Mouse (Mus musculus): ENCODE measurements around the gene Zswim7. TPM values are rescaled to one million over a fixed set of nuclear protein-coding genes. Genes with fewer than 3 reads are reported as not detected.

Gene Zswim7
- polyA plus RNA-seq, 1 experiment, result 17.4 TPM

- Histone ChIP-seq H3K4me3 (ENCODE audit: low read depth, low read length) (no peak overlapping the region), H3K27ac (ENCODE audit: insufficient read depth, low read depth, low read length) (no peak overlapping the region), H3K36me3 (ENCODE audit: control insufficient read depth, insufficient read depth, low read length) (peaks cover 6% of the 10 kb centered on the region; the same call in 1 of the 2 replicates), H3K27me3 (ENCODE audit: control insufficient read depth, insufficient read depth, low read length) (no peaks in the 10 kb centered on the region), H3K4me1 (ENCODE audit: control insufficient read depth, insufficient read depth, insufficient read length, low read length) (peaks cover 2% of the 10 kb centered on the region; the same call in 1 of the 2 replicates)
- 74% methylated on average over 5 of the region's 5 CpGs for WGBS
- no peak for TF ChIP-seq POLR2A (IDR thresholded peaks at IDR 0.05; ENCODE audit: low read depth, low read length)
- no peak for TF ChIP-seq CTCF (IDR thresholded peaks at IDR 0.05; ENCODE audit: extremely low read depth, insufficient read length, insufficient replicate concordance, low read depth, low read length)
These were observed 10.3 kb downstream of the Zswim7 start for GRCm38 (mm10) chr11:62270851-62271250.

GRCm38 (mm10) chr11:62269097-62269496 is 12.1 kb downstream of the Zswim7 start:
- H3K27ac ChIP-seq (ENCODE audit: insufficient read depth, low read depth, low read length), result no peak overlapping the region
- TF ChIP-seq POLR2A (IDR thresholded peaks at IDR 0.05; ENCODE audit: low read depth, low read length) (no peak), CTCF (IDR thresholded peaks at IDR 0.05; ENCODE audit: extremely low read depth, insufficient read length, insufficient replicate concordance, low read depth, low read length) (no peak)
- WGBS, result 91% methylated on average over 12 of the region's 12 CpGs
- no peaks in the 10 kb centered on the region for H3K27me3 ChIP-seq (ENCODE audit: control insufficient read depth, insufficient read depth, low read length)
- peaks cover 2% of the 10 kb centered on the region; the same call in 1 of the 2 replicates for H3K4me1 ChIP-seq (ENCODE audit: control insufficient read depth, insufficient read depth, insufficient read length, low read length)
- H3K4me3 ChIP-seq (ENCODE audit: low read depth, low read length), result no peak overlapping the region
- H3K36me3 ChIP-seq (ENCODE audit: control insufficient read depth, insufficient read depth, low read length), result peaks cover 10% of the 10 kb centered on the region; the same call in 1 of the 2 replicates

- WGBS, result 74% methylated on average over 8 of the region's 8 CpGs
These were observed 12.8 kb downstream of the Zswim7 start for GRCm38 (mm10) chr11:62268381-62268780.

GRCm38 (mm10) chr11:62266466-62267214 is 14.5 kb downstream of the Zswim7 start:
- Histone ChIP-seq H3K36me3 (ENCODE audit: control insufficient read depth, insufficient read depth, low read length) (peaks cover 8% of the 10 kb centered on the region; the same call in 1 of the 2 replicates), H3K4me1 (ENCODE audit: control insufficient read depth, insufficient read depth, insufficient read length, low read length) (peaks cover 6% of the 10 kb centered on the region; the same call in 1 of the 2 replicates), H3K4me3 (ENCODE audit: low read depth, low read length) (no peak overlapping the region), H3K27ac (ENCODE audit: insufficient read depth, low read depth, low read length) (no peak overlapping the region), H3K27me3 (ENCODE audit: control insufficient read depth, insufficient read depth, low read length) (no peaks in the 10 kb centered on the region)
- WGBS, result 53% methylated on average over 17 of the region's 17 CpGs
- TF ChIP-seq CTCF (IDR thresholded peaks at IDR 0.05; ENCODE audit: extremely low read depth, insufficient read length, insufficient replicate concordance, low read depth, low read length), result no peak
- TF ChIP-seq POLR2A (IDR thresholded peaks at IDR 0.05; ENCODE audit: low read depth, low read length), result no peak

More at GRCm38 (mm10) chr11:62268381-62268780, 12.8 kb downstream of the Zswim7 start:
- H3K4me3 ChIP-seq (ENCODE audit: low read depth, low read length), result no peak overlapping the region
- peaks cover 10% of the 10 kb centered on the region; the same call in 1 of the 2 replicates for H3K36me3 ChIP-seq (ENCODE audit: control insufficient read depth, insufficient read depth, low read length)
- no peak overlapping the region for H3K27ac ChIP-seq (ENCODE audit: insufficient read depth, low read depth, low read length)
- no peaks in the 10 kb centered on the region for H3K27me3 ChIP-seq (ENCODE audit: control insufficient read depth, insufficient read depth, low read length)
- TF ChIP-seq CTCF (IDR thresholded peaks at IDR 0.05; ENCODE audit: extremely low read depth, insufficient read length, insufficient replicate concordance, low read depth, low read length) (no peak), POLR2A (IDR thresholded peaks at IDR 0.05; ENCODE audit: low read depth, low read length) (no peak)
- H3K4me1 ChIP-seq (ENCODE audit: control insufficient read depth, insufficient read depth, insufficient read length, low read length), result peaks cover 6% of the 10 kb centered on the region; the same call in 1 of the 2 replicates

- no peak for TF ChIP-seq POLR2A (IDR thresholded peaks at IDR 0.05; ENCODE audit: low read depth, low read length)
- TF ChIP-seq CTCF (IDR thresholded peaks at IDR 0.05; ENCODE audit: extremely low read depth, insufficient read length, insufficient replicate concordance, low read depth, low read length), result no peak
- Histone ChIP-seq H3K4me1 (ENCODE audit: control insufficient read depth, insufficient read depth, insufficient read length, low read length) (peaks cover 6% of the 10 kb centered on the region; the same call in 1 of the 2 replicates), H3K27ac (ENCODE audit: insufficient read depth, low read depth, low read length) (no peak overlapping the region), H3K4me3 (ENCODE audit: low read depth, low read length) (no peak overlapping the region), H3K27me3 (ENCODE audit: control insufficient read depth, insufficient read depth, low read length) (no peaks in the 10 kb centered on the region), H3K36me3 (ENCODE audit: control insufficient read depth, insufficient read depth, low read length) (peaks cover 8% of the 10 kb centered on the region; the same call in 1 of the 2 replicates)
- 90% methylated on average over 7 of the region's 7 CpGs for WGBS
These were observed 15.5 kb downstream of the Zswim7 start for GRCm38 (mm10) chr11:62265642-62266041.

GRCm38 (mm10) chr11:62264018-62264417 is 17.2 kb downstream of the Zswim7 start:
- Histone ChIP-seq H3K4me3 (ENCODE audit: low read depth, low read length) (no peak overlapping the region), H3K4me1 (ENCODE audit: control insufficient read depth, insufficient read depth, insufficient read length, low read length) (peaks cover 6% of the 10 kb centered on the region; the same call in 1 of the 2 replicates), H3K27ac (ENCODE audit: insufficient read depth, low read depth, low read length) (no peak overlapping the region), H3K36me3 (ENCODE audit: control insufficient read depth, insufficient read depth, low read length) (peaks cover 8% of the 10 kb centered on the region; the same call in 1 of the 2 replicates), H3K27me3 (ENCODE audit: control insufficient read depth, insufficient read depth, low read length) (no peaks in the 10 kb centered on the region)
- TF ChIP-seq CTCF (IDR thresholded peaks at IDR 0.05; ENCODE audit: extremely low read depth, insufficient read length, insufficient replicate concordance, low read depth, low read length) (no peak), POLR2A (IDR thresholded peaks at IDR 0.05; ENCODE audit: low read depth, low read length) (no peak)
- WGBS, result 19% methylated on average over 7 of the region's 7 CpGs

GRCm38 (mm10) chr11:62263599-62263998 is 17.6 kb downstream of the Zswim7 start:
- peaks cover 6% of the 10 kb centered on the region; the same call in 1 of the 2 replicates for H3K4me1 ChIP-seq (ENCODE audit: control insufficient read depth, insufficient read depth, insufficient read length, low read length)
- no peak for TF ChIP-seq POLR2A (IDR thresholded peaks at IDR 0.05; ENCODE audit: low read depth, low read length)
- TF ChIP-seq CTCF (IDR thresholded peaks at IDR 0.05; ENCODE audit: extremely low read depth, insufficient read length, insufficient replicate concordance, low read depth, low read length), result no peak
- 35% methylated on average over 7 of the region's 7 CpGs for WGBS
- peaks cover 8% of the 10 kb centered on the region; the same call in 1 of the 2 replicates for H3K36me3 ChIP-seq (ENCODE audit: control insufficient read depth, insufficient read depth, low read length)
- no peak overlapping the region for H3K4me3 ChIP-seq (ENCODE audit: low read depth, low read length)
- H3K27me3 ChIP-seq (ENCODE audit: control insufficient read depth, insufficient read depth, low read length), result no peaks in the 10 kb centered on the region
- no peak overlapping the region for H3K27ac ChIP-seq (ENCODE audit: insufficient read depth, low read depth, low read length)

Measured in small intestine, adult 2 months (tissue).